Mouse (Mus musculus): ENCODE results near the gene Noto. TPM values are rescaled to one million over a fixed set of nuclear protein-coding genes. Genes with fewer than 3 reads are reported as not detected.

Noto gene
- total and polyA plus RNA-seq, 2 experiments from 2014 or later, result not detected

- H3K27me3 ChIP-seq (ENCODE audit: insufficient read depth, low read length), result no peaks in the 10 kb centered on the region
- no peak overlapping the region for H3K9ac ChIP-seq (replicated peaks; ENCODE audit: low read length, poor library complexity, severe bottlenecking)
- 85% methylated on average over 5 of the region's 5 CpGs for WGBS
- no peaks in the 10 kb centered on the region for H3K4me1 ChIP-seq (ENCODE audit: insufficient read depth, low read length)
- ATAC-seq (ENCODE audit: low FRiP score) (no peak), DNase-seq (ENCODE audit: low spot score) (no peak)
- H3K27ac ChIP-seq (ENCODE audit: low read depth, low read length), result no peak overlapping the region
- H3K4me3 ChIP-seq (ENCODE audit: low read depth, low read length), result no peak overlapping the region
- TF ChIP-seq CTCF (IDR thresholded peaks at IDR 0.05), result no peak
- no peaks in the 10 kb centered on the region for H3K9me3 ChIP-seq (ENCODE audit: low read length)
- H3K36me3 ChIP-seq (ENCODE audit: insufficient read depth, low read length), result peaks cover 6% of the 10 kb centered on the region
- H3K4me2 ChIP-seq (ENCODE audit: low read depth, low read length, poor library complexity, severe bottlenecking), result no peak overlapping the region
Measured at GRCm38 (mm10) chr6:85433865-85434264, 10.2 kb downstream of the Noto start.

- no peaks in the 10 kb centered on the region for H3K4me1 ChIP-seq (ENCODE audit: insufficient read depth, low read length)
- H3K9me3 ChIP-seq (ENCODE audit: low read length), result no peaks in the 10 kb centered on the region
- DNase-seq (ENCODE audit: low spot score) (no peak), ATAC-seq (ENCODE audit: low FRiP score) (no peak)
- no peak overlapping the region for H3K27ac ChIP-seq (ENCODE audit: low read depth, low read length)
- H3K36me3 ChIP-seq (ENCODE audit: insufficient read depth, low read length), result peaks cover 25% of the 10 kb centered on the region
- H3K4me3 ChIP-seq (ENCODE audit: low read depth, low read length), result no peak overlapping the region
- H3K9ac ChIP-seq (replicated peaks; ENCODE audit: low read length, poor library complexity, severe bottlenecking), result no peak overlapping the region
- no peak overlapping the region for H3K4me2 ChIP-seq (ENCODE audit: low read depth, low read length, poor library complexity, severe bottlenecking)
- 79% methylated on average over 1 of the region's 1 CpGs for WGBS
- H3K27me3 ChIP-seq (ENCODE audit: insufficient read depth, low read length), result no peaks in the 10 kb centered on the region
- no peak for TF ChIP-seq CTCF (IDR thresholded peaks at IDR 0.05)
Measured at GRCm38 (mm10) chr6:85436204-85436603, 12.5 kb downstream of the Noto start.

- no peak for DNase-seq (ENCODE audit: low spot score)
- TF ChIP-seq CTCF (IDR thresholded peaks at IDR 0.05), result no peak
- H3K9me3 ChIP-seq (ENCODE audit: low read length), result no peaks in the 10 kb centered on the region
- no peaks in the 10 kb centered on the region for H3K27me3 ChIP-seq (ENCODE audit: insufficient read depth, low read length)
- no peak overlapping the region for H3K9ac ChIP-seq (replicated peaks; ENCODE audit: low read length, poor library complexity, severe bottlenecking)
- ATAC-seq (ENCODE audit: low FRiP score), result no peak
- H3K4me1 ChIP-seq (ENCODE audit: insufficient read depth, low read length), result no peaks in the 10 kb centered on the region
- 88% methylated on average over 5 of the region's 6 CpGs for WGBS
- no peak overlapping the region for H3K4me2 ChIP-seq (ENCODE audit: low read depth, low read length, poor library complexity, severe bottlenecking)
- H3K27ac ChIP-seq (ENCODE audit: low read depth, low read length), result no peak overlapping the region
- no peak overlapping the region for H3K4me3 ChIP-seq (ENCODE audit: low read depth, low read length)
- H3K36me3 ChIP-seq (ENCODE audit: insufficient read depth, low read length), result peaks cover 26% of the 10 kb centered on the region
Measured at GRCm38 (mm10) chr6:85436631-85437030, 12.9 kb downstream of the Noto start.

- no peak for TF ChIP-seq CTCF (IDR thresholded peaks at IDR 0.05)
- peaks cover 56% of the 10 kb centered on the region for H3K36me3 ChIP-seq (ENCODE audit: insufficient read depth, low read length)
- no peaks in the 10 kb centered on the region for H3K9me3 ChIP-seq (ENCODE audit: low read length)
- 88% methylated on average over 4 of the region's 4 CpGs for WGBS
- H3K4me3 ChIP-seq (ENCODE audit: low read depth, low read length), result no peak overlapping the region
- DNase-seq (ENCODE audit: low spot score) (no peak), ATAC-seq (ENCODE audit: low FRiP score) (no peak)
- no peak overlapping the region for H3K9ac ChIP-seq (replicated peaks; ENCODE audit: low read length, poor library complexity, severe bottlenecking)
- no peak overlapping the region for H3K27ac ChIP-seq (ENCODE audit: low read depth, low read length)
- no peaks in the 10 kb centered on the region for H3K4me1 ChIP-seq (ENCODE audit: insufficient read depth, low read length)
- no peaks in the 10 kb centered on the region for H3K27me3 ChIP-seq (ENCODE audit: insufficient read depth, low read length)
- no peak overlapping the region for H3K4me2 ChIP-seq (ENCODE audit: low read depth, low read length, poor library complexity, severe bottlenecking)
Measured at GRCm38 (mm10) chr6:85441142-85441541, 17.5 kb downstream of the Noto start.

- 92% methylated on average over 3 of the region's 3 CpGs for WGBS
- Histone ChIP-seq H3K4me2 (ENCODE audit: low read depth, low read length, poor library complexity, severe bottlenecking) (no peak overlapping the region), H3K36me3 (ENCODE audit: insufficient read depth, low read length) (peaks cover 56% of the 10 kb centered on the region), H3K4me3 (ENCODE audit: low read depth, low read length) (no peak overlapping the region), H3K4me1 (ENCODE audit: insufficient read depth, low read length) (no peaks in the 10 kb centered on the region), H3K9ac (replicated peaks; ENCODE audit: low read length, poor library complexity, severe bottlenecking) (no peak overlapping the region), H3K27me3 (ENCODE audit: insufficient read depth, low read length) (no peaks in the 10 kb centered on the region), H3K27ac (ENCODE audit: low read depth, low read length) (no peak overlapping the region), H3K9me3 (ENCODE audit: low read length) (no peaks in the 10 kb centered on the region)
- no peak for TF ChIP-seq CTCF (IDR thresholded peaks at IDR 0.05)
- DNase-seq (ENCODE audit: low spot score) (no peak), ATAC-seq (ENCODE audit: low FRiP score) (no peak)
Measured at GRCm38 (mm10) chr6:85443488-85444233, 20.0 kb downstream of the Noto start.

GRCm38 (mm10) chr6:85444266-85444965, 20.7 kb downstream of the Noto start:
- no peaks in the 10 kb centered on the region for H3K4me1 ChIP-seq (ENCODE audit: insufficient read depth, low read length)
- no peak overlapping the region for H3K4me2 ChIP-seq (ENCODE audit: low read depth, low read length, poor library complexity, severe bottlenecking)
- no peaks in the 10 kb centered on the region for H3K27me3 ChIP-seq (ENCODE audit: insufficient read depth, low read length)
- no peak for DNase-seq (ENCODE audit: low spot score)
- no peak overlapping the region for H3K9ac ChIP-seq (replicated peaks; ENCODE audit: low read length, poor library complexity, severe bottlenecking)
- no peak for TF ChIP-seq CTCF (IDR thresholded peaks at IDR 0.05)
- H3K9me3 ChIP-seq (ENCODE audit: low read length), result no peaks in the 10 kb centered on the region
- no peak for ATAC-seq (ENCODE audit: low FRiP score)
- no peak overlapping the region for H3K4me3 ChIP-seq (ENCODE audit: low read depth, low read length)
- no peak overlapping the region for H3K27ac ChIP-seq (ENCODE audit: low read depth, low read length)
- H3K36me3 ChIP-seq (ENCODE audit: insufficient read depth, low read length), result peaks cover 55% of the 10 kb centered on the region
- WGBS, result 89% methylated on average over 8 of the region's 8 CpGs
